Mouse (Mus musculus) liver, embryonic 14.5 days (tissue): ENCODE measurements at regions not wholly inside any gene's neighbourhood (a gene's known extent, or its start where the extent isn't known, plus 50 kb on each side); places are given as distances from the start of the nearest gene placed in this dataset.

Experiments used
- CTCF ChIP-seq: IDR thresholded peaks from 2 replicates; pipeline ENCODE4 v1.5.1; 2016; ENCODE audit warnings: antibody characterized with exemption, low read depth, control low read depth
- EP300 ChIP-seq: IDR thresholded peaks from 2 replicates; pipeline ENCODE4 v1.6.1; 2016; ENCODE audit warnings: antibody characterized with exemption, low read depth

DNA sequence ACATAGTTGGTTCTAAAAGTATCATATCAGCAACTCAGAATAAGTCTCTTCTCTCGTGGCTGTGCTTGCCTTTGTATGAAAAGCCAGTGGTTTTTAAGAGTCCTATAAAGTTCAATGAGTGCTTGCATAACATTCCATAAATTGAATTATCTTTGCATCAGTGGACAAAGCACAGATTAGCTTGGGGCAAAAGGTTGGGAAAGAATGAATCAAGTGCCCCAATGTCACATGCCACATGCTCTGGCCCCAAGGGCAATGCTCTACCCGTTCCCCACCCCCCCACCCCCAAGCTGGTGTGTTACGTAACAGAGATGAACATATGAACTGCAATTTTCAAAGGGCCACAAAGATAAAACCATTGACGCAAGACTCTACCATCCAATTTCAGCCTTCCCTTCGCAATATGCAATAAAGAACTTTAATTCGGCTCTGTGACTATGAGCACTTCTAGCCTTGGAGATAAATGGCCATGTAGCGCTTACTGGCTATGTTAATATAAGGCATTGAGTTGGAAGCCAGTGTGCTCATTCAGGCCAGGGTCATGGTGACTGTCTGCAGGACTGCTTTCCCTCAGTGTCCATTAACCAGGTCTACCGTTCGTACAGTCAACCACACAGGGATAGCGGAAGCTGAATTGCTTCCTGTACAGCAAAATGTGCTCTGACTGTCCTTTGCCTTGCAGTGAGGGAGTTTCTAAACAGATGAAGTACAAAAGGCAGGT lies 421.1 kb upstream of the Adamts16 start:
- no peak for TF ChIP-seq CTCF
- TF ChIP-seq EP300, result no peak
